8 mouse cellular contexts compared by ENCODE assay signal in the genomic region with DNA sequence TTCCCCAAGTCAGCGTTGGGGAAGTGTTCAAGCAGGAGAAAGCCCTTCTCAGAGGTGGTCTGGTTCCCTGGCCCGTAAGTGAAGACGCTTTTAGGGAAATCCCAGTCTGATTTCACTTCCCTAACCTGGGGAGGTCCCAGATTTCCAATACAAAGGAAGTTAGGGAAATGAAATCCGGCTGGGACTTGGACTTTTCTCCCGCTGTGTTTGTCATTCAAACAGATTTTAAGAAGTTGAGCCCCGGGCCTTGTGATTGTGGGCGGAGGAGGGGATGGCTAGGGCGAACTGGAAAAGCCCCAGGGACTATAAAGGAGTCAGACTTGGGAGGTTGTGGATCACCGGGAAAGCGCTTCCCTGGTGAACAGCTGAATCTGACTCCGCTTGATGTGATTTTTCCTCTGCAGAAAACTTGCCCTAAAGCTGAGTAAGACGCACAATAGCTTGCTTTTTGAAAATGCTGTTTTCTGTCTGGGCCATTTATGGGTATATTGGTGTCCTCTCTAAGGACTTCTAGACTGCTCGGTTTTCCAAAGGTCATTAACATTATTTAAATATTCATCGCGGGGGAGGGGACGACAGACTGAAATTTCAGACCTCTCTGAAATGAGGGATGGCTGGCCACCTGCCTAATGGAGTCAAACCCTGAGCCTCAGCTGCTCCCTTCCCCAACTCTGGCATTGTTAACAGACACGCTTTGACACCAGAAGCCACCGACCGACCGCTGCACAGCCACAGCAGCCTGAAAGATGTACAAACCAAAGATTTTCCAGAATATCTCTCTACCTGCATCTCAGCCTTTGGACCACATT.
A peak's percentile ranks its signal among the peaks of the same experiment; 100 is the strongest.
DNase-seq lines count a peak whose midpoint lies in the region; ATAC-seq and TF ChIP-seq lines count a peak whose summit lies in the region.

No protein-coding gene starts in this region.

- H3K4me3 ChIP-seq in embryonic fibroblast, embryonic 13.5 days (ENCODE audit: insufficient read depth, low read length), result no peak overlapping the region
- no peak overlapping the region for H3K4me3 ChIP-seq in limb, embryonic 14.5 days (replicated peaks; ENCODE audit: low read length)
- no peak overlapping the region for H3K4me3 ChIP-seq in liver, embryonic 12.5 days

- no peaks in the 10 kb centered on the region for H3K9me3 ChIP-seq in limb, embryonic 14.5 days (ENCODE audit: control insufficient read depth, low read length)
- no peaks in the 10 kb centered on the region for H3K9me3 ChIP-seq in liver, embryonic 12.5 days (replicated peaks)

- no peak for TF ChIP-seq POLR2A in embryonic fibroblast, embryonic 13.5 days (IDR thresholded peaks at IDR 0.05; ENCODE audit: low read depth, low read length)
- no peak for TF ChIP-seq POLR2A in limb, embryonic 14.5 days (IDR thresholded peaks at IDR 0.05; ENCODE audit: borderline replicate concordance, extremely low read depth, insufficient read depth, insufficient read length)

- H3K9ac ChIP-seq in limb, embryonic 14.5 days (ENCODE audit: low read depth, low read length, severe bottlenecking), result no peak overlapping the region; the same call in 1 of the 2 replicates
- no peak overlapping the region for H3K9ac ChIP-seq in liver, embryonic 12.5 days

- peak; percentile 60; the same call in 1 of the 2 replicates for ATAC-seq in limb, embryonic 14.5 days (ENCODE audit: low FRiP score, low read depth)
- ATAC-seq in liver, embryonic 12.5 days, result no peak

- H3K27me3 ChIP-seq in limb, embryonic 14.5 days (ENCODE audit: control insufficient read depth, insufficient read depth, low read length), result 0 out of 2 replicates have a peak, but pooled peaks cover 11% of the 10 kb centered on the region
- H3K27me3 ChIP-seq in liver, embryonic 12.5 days (replicated peaks), result peaks cover 58% of the 10 kb centered on the region

- no peaks in the 10 kb centered on the region for H3K36me3 ChIP-seq in limb, embryonic 14.5 days (ENCODE audit: control insufficient read depth, insufficient read depth, low read length)
- no peaks in the 10 kb centered on the region for H3K36me3 ChIP-seq in liver, embryonic 12.5 days

- no peak overlapping the region; the same call in 1 of the 2 replicates for H3K4me2 ChIP-seq in limb, embryonic 14.5 days (replicated peaks; ENCODE audit: low read depth, low read length, severe bottlenecking)
- no peak overlapping the region for H3K4me2 ChIP-seq in liver, embryonic 12.5 days

- peak; percentile 62 to 72 for DNase-seq in cerebellum, postnatal 10 days
- DNase-seq in cerebellum, adult 9-11 months, result no peak
- DNase-seq in A20 (ENCODE audit: low read depth, low spot score), result peak; percentile 31
- no peak for DNase-seq in limb, embryonic 14.5 days (ENCODE audit: low spot score)
- no peak for DNase-seq in adrenal gland, postnatal 25 days
- no peak for DNase-seq in left cerebral cortex, postnatal 25 days (ENCODE audit: low spot score in 2 of 2)

- peak overlapping the region; percentile 37 for H3K27ac ChIP-seq in embryonic fibroblast, embryonic 13.5 days (ENCODE audit: insufficient read depth, low read length)
- no peak overlapping the region for H3K27ac ChIP-seq in limb, embryonic 14.5 days (replicated peaks; ENCODE audit: low read depth, low read length)
- no peak overlapping the region for H3K27ac ChIP-seq in liver, embryonic 12.5 days

- intact Hi-C loops in left cerebral cortex, postnatal 25 days (cut with DNase I), result no loop called here

- H3K4me1 ChIP-seq in embryonic fibroblast, embryonic 13.5 days (ENCODE audit: control insufficient read depth, insufficient read depth, low read length), result peaks cover 9% of the 10 kb centered on the region
- peaks cover 29% of the 10 kb centered on the region for H3K4me1 ChIP-seq in limb, embryonic 14.5 days (ENCODE audit: control insufficient read depth, insufficient read depth, low read length)
- peaks cover 14% of the 10 kb centered on the region for H3K4me1 ChIP-seq in liver, embryonic 12.5 days

- 6% methylated on average over 20 of the region's 20 CpGs for WGBS in limb, embryonic 14.5 days
- whole genome bisulfite sequencing in liver, embryonic 12.5 days (ENCODE audit: insufficient replicate concordance), result 13% methylated on average over 20 of the region's 20 CpGs

- no peak for TF ChIP-seq CTCF in embryonic fibroblast, embryonic 13.5 days (IDR thresholded peaks at IDR 0.05; ENCODE audit: borderline replicate concordance, insufficient read depth, low read length)

Comparison
In these comparisons a context has a peak if more than half of its experiments do, and no peak if none do; other contexts are left out.
1. DNase-seq: peak in cerebellum, postnatal 10 days (2 of 2) and A20 (single experiment); none in cerebellum, adult 9-11 months (single experiment), limb, embryonic 14.5 days (single experiment), adrenal gland, postnatal 25 days (single experiment) and left cerebral cortex, postnatal 25 days (0 of 2).